Mouse (Mus musculus) urinary bladder, adult 2 months (tissue): Measurements from ENCODE around the gene Spg20. TPM values are rescaled to one million over a fixed set of nuclear protein-coding genes. Genes with fewer than 3 reads are reported as not detected.

Source experiments
- DNase-seq: peaks from one replicate; pipeline ENCODE4 v3.0.0; 2022; ENCODE audit warnings: low spot score
- polyA plus RNA-seq: library from polyadenylated mRNA; depleted of rRNA; stranded (reverse); fragments of >200 nt; gene quantifications from 2 replicates; pipeline ENCODE4 v1.2.3, GENCODE M21; 2012; rRNA removed

The Spg20 gene
- 14.3 and 17.9 TPM in 2 replicates for polyA plus RNA-seq

- DNase-seq, result peak; percentile 99
These were observed at the start of gene Spg20 for GRCm38 (mm10) chr3:55111935-55112709. Gene Spg20, plus strand, starts transcription at chr3:55112108.

GRCm38 (mm10) chr3:55062653-55063052 is 49.3 kb upstream of the Spg20 start:
- DNase-seq, result no peak

DNA sequence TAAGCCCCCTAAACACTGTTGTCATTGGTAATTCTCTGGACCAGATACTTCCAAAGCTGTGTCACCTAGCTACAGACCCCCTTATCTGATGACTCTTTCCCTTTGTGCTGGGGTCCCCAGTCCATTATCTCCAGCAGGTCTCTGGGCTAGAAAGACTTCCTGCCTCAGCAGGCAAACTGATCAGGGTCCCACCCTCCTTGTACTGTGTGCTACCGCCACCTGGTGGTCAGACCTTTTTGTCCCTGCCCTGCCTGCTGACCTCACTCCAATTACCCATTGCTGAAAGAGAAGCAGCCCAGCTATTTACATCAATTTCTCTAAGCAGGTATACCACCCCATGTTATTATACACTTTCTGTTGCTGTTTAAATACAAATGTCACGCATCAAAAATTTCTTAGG is 47.5 kb upstream of the Spg20 start:
- peak; percentile 41 for DNase-seq

DNA sequence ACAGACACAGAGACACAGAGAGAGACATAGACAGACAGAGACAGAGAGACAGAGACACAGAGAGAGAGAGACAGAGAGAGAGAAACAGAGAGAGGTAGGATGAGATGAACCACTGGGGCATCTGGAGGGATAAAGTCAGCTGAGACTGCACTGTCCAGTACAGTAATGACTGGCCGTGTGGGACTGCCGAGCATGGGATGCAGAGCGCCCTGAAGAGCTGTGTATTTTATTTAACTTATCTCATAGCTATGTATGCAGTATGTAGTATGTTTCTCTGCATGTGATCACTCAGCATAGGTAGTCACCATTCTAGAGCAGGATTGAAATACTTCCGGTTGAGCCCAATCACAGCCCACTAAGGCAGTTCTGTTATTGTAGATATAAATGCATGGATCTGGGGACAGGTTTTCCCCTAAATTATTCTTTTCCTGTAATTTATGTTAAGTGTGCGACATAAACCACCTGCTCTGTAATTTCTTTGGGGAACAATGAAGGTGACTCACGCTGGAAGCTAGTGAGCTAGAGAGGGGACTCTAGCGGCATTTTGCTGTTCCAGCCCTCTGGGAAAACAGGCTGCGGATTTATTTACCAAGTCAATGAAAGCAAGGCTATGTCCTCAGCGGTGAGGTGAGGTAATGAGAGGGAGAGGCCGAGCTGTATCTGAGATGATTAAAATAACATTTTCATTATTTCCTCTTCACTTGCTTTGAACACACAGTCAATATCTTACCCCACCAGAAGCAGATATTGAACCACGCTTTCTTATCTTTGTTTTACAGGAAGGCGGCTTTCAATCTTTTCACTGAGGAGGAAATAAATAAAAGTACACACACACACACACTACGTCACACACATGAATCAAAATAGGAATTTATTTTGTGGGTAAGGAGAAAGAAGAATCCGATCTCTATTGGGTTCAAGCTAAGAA is 45.9 kb upstream of the Spg20 start:
- DNase-seq, result no peak

GRCm38 (mm10) chr3:55066666-55067023 is 45.3 kb upstream of the Spg20 start:
- no peak for DNase-seq

DNA sequence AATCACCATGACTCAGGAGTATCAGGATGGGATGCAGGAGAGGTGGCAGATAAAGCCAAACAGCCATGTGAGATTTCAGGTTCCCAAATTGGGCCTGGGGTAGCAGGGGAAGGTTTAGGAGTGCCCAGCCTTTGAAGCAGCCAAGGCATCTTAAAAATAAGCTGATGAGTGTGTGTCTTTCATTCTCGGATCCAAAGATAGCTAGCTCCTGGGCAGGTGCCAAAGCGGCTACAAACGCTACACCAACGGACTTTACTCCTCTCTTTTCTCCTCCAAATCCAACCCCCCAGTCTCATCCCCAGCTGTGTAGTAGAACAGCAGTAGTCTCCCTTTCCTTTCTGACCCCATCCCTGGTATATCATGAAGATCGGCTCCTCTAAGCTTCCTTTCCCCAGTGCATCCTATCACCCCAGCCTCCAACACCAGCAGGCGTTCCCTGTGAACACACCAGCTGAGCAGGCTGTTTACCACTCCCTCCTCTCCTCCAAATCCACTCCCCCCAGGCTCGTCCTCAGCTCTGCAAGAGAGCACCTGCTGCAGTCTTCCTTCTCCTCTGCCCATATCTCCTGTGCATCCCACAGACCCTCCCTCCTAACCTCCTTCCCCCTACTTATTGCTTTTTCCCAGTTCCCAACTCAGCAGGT is 44.0 kb upstream of the Spg20 start:
- no peak for DNase-seq

- no peak for DNase-seq
These were observed 37.2 kb upstream of the Spg20 start for GRCm38 (mm10) chr3:55074576-55075293.

GRCm38 (mm10) chr3:55075294-55075648 is 36.6 kb upstream of the Spg20 start:
- no peak for DNase-seq

- no peak for DNase-seq
These were observed 33.7 kb upstream of the Spg20 start for GRCm38 (mm10) chr3:55078233-55078632.

DNA sequence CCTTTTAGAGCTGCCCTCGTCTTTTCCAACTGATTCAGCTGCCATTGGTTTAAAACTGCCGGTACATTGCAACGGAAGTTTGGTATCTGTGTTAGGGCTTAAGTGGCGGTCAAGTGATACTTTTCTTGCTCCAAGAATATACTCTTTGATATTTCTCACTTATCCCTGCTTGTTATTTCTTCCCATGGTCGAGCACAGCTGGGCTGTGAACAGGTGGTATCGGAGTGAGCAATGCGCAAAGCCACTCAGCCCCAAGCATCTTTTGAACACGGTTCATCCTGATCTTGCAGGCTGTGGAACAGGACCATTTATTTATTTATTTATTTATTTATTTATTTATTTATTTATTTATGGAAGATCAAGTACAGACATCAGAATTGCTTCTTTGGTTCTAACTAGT is 32.3 kb upstream of the Spg20 start:
- DNase-seq, result no peak

DNA sequence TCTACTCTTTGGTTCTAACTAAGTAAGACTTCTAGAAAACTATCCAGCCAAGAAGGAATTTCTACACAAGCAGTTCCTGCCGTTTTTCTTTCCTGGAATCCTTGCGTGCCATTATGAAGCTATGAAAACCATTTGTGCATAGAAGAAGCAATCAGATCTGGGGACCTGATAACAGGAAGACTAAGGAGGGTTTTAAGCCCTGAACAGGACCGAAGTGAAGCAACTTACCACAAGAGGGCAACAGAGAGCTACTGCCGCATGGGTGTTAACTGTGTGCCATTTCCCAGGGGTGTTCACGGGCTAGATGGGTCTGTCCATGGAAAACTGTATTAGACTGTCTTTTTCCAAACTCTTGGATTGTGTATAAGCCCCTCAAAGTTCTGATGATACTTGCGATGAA is 31.9 kb upstream of the Spg20 start:
- no peak for DNase-seq

GRCm38 (mm10) chr3:55084781-55085180 is 27.1 kb upstream of the Spg20 start:
- DNase-seq, result no peak

GRCm38 (mm10) chr3:55085716-55086115 is 26.2 kb upstream of the Spg20 start:
- DNase-seq, result no peak

- DNase-seq, result no peak
These were observed 25.0 kb upstream of the Spg20 start for GRCm38 (mm10) chr3:55086948-55087347.

- no peak for DNase-seq
These were observed 24.5 kb upstream of the Spg20 start for GRCm38 (mm10) chr3:55087360-55087759.

DNA sequence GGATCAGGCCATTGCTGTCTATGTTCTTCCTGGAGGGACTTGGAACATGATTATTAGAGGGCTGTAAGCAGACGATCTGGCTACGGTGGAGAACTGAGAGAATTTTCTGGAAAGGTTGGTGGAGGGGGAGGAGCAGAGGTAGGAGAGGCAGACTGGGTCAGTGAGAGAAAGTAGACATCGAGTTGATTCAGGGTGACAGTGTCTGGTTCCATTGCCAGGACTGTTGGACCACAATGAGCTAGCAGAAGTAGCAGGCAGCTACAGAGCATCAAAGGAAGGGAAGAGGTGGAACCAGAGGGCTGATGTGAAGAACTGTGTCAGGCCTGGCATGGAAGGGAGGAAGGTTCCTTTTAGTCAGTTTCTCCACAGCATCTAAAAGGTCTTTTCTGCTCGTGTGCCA is 23.5 kb upstream of the Spg20 start:
- DNase-seq, result no peak

DNA sequence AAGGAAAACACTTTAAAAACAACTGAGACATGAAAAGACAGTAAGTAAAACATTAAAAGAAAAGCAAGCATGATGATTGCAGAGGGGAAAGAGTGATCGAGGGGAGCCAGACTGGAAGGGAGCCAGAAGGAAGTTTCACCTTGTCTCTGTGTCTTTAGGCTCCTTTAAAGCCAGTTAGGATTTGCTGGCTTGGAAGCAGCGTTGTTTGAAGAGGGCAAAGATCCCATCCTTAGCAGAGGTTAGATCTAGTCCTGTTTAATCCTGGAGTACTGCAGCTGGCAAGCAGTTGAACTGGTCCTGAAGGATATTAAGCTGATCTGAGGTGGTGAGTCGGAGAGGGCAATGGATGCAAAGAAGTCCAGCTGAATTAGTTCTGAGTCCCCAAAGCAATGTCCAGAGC is 23.1 kb upstream of the Spg20 start:
- no peak for DNase-seq

GRCm38 (mm10) chr3:55089291-55089690 is 22.6 kb upstream of the Spg20 start:
- DNase-seq, result no peak

DNA sequence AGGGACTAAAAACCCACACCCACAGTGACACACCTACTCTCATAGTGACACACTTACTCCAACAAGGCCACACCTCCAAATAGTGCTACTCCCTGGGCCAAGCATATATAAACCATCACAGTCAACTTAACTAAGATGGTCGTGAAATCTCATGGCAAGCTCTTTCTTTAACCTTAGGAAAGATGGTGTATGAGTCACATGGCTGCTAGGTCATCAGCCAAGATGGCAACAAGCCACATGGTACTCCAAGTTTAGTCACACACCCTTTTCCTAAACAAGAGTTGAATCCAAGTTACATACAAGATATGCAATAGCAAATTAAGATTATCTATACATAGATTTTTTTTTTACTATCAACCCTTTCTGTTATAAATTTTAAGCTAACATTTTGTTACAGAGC is 18.7 kb upstream of the Spg20 start:
- DNase-seq, result no peak

DNA sequence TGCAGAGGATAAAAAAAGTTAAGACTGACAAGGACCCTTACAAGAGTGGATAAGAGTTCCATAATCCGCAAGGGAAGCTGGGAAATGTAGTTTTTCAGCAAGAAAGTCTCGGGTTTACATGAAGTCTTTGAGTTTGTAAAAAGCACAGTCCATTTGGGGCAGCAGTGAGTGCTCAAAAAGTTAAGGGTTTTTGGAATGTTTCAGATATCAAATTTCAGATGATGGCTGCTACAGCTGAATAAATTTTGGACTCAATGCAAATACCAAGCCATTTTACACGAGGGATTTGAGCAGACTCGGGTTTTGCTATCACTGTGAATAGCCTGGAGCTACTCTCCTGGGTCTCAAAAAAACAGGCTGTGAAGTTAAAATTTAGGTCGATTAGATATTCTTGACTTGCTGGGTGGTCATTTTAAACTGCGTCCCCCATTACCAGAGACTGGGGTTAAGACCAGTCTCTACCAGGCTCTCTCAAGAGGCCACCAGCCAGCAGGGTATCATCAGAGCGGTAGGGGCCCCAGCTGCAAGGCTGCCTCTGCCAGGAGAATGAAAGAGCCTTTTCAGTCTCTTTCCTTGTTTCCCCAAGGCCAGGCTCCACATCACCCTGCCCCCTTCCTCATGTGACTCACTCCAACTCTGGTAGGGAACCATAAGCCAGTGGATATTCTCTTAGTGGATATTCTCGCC is 15.8 kb upstream of the Spg20 start:
- no peak for DNase-seq

DNA sequence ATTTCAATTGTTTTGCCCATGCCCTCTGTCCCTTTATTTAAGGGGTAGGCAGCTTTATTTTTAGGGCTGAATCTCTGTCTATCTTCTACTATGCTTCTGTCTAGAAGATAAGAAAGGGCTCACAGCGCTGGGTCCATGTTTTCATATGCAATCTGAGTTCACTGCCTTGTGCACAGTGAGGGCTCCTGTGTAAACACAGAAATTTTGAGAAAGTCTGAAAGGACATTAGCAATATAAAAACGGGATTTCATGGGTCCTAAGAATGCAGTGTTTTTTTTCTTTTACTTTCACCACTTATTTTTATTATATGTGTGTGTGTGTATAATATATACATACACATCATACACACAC is 15.3 kb upstream of the Spg20 start:
- DNase-seq, result no peak
